Mouse (Mus musculus) heart, postnatal 10 days (tissue): ENCODE measurements around the gene Hist1h4j. TPM values are rescaled to one million over a fixed set of nuclear protein-coding genes. Genes with fewer than 3 reads are reported as not detected.
A peak's percentile ranks its signal among the peaks of the same experiment; 100 is the strongest.
"Not testable (repeated sequence)": the region's sequence is repeated elsewhere in the genome, so short reads cannot be mapped to it uniquely, and the experiment has no call there.

Source experiments
- DNase-seq, 2 experiments: peaks; one replicate each; pipeline ENCODE4 v3.0.0; 2021
- intact Hi-C: fragments of 180-260 bp; cut with DNase I; formaldehyde crosslinking; loops from one replicate; pipeline ENCODE4 v1.15.1; 2025
- total RNA-seq, 2 experiments: library from RNA; stranded (reverse); gene quantifications; 2 replicates each; pipeline ENCODE4 v1.2.3; 2021

Hist1h4j gene
- 10 to 100 TPM; 39.0 to 39.7 TPM for total RNA-seq

DNA sequence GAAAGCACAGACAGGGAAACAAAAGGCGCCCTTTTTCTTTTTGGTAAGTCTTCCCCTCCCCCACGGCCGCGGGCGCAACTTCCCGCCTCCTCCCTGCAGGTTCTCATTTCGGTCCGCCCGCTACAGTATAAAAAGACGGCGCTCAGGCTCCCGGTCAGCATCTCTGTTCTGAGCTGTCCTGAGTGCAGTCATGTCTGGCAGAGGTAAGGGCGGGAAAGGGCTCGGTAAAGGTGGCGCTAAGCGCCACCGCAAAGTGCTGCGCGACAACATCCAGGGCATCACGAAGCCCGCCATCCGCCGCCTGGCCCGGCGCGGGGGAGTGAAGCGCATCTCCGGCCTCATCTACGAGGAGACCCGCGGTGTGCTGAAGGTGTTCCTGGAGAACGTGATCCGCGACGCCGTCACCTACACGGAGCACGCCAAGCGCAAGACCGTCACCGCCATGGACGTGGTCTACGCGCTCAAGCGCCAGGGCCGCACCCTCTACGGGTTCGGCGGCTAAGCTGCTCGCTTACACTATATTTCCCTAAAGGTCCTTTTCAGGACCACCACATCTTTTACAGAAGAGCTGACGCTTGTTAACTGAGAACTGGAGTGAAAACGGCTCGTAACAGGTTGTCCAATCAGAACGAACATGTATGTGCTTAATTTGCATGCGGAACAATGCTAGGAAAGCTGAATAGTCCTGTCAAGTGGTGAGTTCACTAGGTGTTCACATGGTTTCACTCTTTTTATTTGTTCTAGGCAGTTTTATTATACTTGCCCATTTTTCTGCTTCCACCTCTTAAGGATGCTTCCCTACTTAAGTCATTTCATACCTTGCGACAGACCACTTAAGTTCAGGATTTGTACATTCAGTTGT is at the start of gene Hist1h4j:
TSS of gene Hist1h4j (plus strand) at position 159 of the 862 bp plus-strand sequence.
- DNase-seq, result peak; percentile 76 to 80
- intact Hi-C loops, result loop anchor here (1.0 to 2.0 kb wide), 2 partner anchors 14 to 21 kb away; no protein-coding TSS in a partner anchor

- DNase-seq, result no peak
- intact Hi-C loops, result no loop called here
Observed at GRCm38 (mm10) chr13:21697811-21698210, 37.1 kb upstream of the Hist1h4j start, which contains the start of gene Olfr1359. Olfr1359 (plus strand) TSS chr13:21698111.

DNA sequence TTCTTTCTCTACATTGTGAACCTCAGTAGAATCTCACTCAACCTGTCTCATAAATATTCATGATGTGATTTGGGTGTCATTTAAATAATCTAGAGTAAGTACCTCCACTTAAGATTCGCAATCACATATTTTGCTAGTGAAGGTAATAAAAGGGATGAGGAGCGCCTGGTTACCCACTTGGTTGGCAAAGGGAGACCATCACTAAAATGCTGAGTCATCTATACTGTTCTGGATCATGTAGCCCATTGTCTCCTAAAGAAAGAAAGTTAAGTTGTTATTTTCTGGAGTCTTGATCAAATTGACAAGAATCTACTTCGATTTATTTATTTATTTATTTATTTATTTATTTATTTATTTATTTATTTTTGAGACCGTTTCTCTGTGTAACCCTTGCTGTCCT is 28.2 kb upstream of the Hist1h4j start:
- intact Hi-C loops, result no loop called here
- no peak for DNase-seq

DNA sequence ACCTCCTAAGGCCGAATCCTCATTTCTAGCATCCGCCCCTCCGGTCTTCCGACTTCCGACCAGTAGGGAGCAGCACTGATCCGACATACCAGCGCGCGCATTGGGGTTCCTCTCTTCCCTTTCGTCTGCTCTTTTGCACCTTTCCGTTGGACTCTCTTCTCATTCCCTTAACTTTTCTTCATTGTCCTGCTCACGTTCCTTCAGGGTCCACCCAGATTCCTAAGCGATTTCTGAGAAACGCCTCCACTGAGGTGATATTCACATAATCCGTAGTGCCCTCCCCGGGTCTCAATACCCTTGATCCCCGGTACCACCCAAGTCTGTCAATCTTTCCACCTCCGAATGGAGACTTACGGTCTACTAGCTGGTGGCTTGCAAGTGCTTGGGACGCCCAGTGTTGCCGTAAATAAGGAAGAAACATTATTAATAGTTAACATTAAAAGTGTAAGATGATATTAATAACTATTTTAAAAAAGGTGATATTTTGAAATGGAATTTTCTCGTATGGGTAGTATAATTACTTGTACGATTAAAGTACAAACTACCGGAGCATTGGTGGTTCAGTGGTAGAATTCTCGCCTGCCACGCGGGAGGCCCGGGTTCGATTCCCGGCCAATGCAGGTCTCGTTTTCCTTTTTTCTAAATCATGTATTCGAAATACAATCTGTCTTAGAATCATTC is 24.7 kb upstream of the Hist1h4j start:
- peak; percentile 93 to 94 for DNase-seq
- intact Hi-C loops, result loop anchor here (2.0 to 10.0 kb wide), 7 partner anchors 75 to 1807 kb away; partner anchors contain the start of genes Zfp184 and Zkscan3

DNA sequence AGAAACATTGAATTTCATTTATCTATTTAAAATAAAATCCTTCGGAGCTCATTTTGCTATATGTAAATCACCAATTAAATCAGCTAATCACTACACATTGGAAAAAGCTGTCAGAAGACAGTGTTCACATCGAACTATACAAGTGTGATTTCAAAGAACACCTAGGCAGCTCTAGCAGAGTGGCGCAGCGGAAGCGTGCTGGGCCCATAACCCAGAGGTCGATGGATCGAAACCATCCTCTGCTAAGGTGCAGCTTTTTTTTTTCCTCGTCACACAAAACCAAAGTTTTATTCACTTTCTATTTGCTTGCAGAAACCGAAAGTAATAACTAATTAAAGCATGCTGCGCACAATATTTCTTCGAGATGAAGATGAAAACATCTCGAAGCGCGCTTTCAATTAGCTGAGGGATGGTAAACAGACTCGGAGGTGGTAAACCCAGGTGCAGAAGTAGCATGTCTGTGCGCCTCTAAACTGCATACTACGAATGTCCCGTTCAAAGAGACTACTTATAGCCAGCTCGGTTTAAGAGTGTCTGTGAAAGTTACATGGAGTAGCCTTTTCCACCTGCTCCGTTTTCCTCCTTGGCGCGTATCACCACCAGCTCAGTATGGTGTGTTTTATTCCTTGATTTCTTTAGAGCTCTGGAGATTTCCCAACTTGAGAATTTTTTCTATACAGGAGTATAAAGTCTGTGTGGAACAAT is 23.9 kb upstream of the Hist1h4j start:
- DNase-seq, result peak; percentile 82 to 87
- intact Hi-C loops, result loop anchor here (2.0 to 10.0 kb wide), 7 partner anchors 74 to 1806 kb away; partner anchors contain the start of genes Zfp184 and Zkscan3

DNA sequence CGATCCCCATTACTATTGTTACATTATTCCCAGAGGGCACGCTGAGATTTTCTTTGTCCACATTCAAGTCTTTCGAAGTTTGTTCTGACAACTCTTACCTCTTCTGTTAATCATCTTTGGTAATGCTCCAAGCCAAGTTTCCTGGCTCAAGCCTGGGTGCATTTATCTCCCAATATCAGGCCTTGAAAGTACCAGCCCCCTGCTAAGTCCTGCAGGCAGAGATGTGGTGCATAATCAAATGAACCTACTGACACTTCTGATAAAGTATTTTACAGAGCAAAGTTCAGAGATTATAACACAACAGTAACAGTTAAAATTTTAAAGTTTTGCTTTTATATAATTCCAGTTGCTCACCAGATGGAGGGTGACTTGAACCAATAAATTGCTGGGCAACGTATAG is 23.2 kb upstream of the Hist1h4j start:
- DNase-seq, result no peak
- intact Hi-C loops, result loop anchor here (2.0 to 10.0 kb wide), 7 partner anchors 73 to 1806 kb away; partner anchors contain the start of genes Zfp184 and Zkscan3

- intact Hi-C loops, result loop anchor here (1.0 to 10.0 kb wide), 8 partner anchors 20 to 1803 kb away; partner anchors contain the start of genes Hist1h4i, Zfp184 and Zkscan3
- DNase-seq, result peak; percentile 77 to 83
Observed at GRCm38 (mm10) chr13:21714725-21715124, 20.1 kb upstream of the Hist1h4j start.

DNA sequence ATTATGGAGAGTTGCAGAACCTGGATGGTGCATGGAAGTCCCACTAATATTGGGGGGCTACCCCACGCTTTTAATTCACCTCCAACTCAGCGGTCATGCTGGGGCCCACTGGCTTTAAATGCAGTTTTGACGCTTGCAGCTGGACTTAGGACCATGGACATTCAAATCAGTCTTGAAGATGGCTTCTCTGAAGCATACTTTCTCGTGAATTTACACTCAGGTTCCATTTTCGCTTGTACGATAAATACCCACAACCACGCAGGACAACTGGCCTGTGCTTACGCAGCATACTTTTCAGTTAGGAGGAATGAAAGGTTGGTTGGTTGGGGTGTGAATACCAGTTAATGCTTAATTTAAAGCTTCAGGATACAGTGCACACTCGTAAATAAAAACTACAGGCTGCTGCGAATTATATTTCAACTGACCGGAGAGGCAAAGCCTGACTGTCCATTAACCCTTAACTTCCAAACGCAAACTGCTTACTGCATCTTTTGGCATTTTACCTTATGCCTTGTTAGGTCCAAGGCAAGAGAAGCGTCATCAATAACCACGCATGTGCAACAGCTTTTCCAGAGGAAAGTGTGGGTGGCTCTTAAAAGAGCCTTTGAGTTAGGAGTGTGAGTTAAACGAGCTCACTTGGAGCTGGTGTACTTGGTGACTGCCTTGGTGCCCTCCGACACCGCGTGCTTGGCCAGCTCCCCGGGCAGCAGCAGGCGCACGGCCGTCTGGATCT is 19.6 kb upstream of the Hist1h4j start:
- intact Hi-C loops, result loop anchor here (2.0 to 10.0 kb wide), 3 partner anchors 230 to 326 kb away; partner anchors contain the start of genes Hist1h4i, Zfp184 and Zkscan3

DNA sequence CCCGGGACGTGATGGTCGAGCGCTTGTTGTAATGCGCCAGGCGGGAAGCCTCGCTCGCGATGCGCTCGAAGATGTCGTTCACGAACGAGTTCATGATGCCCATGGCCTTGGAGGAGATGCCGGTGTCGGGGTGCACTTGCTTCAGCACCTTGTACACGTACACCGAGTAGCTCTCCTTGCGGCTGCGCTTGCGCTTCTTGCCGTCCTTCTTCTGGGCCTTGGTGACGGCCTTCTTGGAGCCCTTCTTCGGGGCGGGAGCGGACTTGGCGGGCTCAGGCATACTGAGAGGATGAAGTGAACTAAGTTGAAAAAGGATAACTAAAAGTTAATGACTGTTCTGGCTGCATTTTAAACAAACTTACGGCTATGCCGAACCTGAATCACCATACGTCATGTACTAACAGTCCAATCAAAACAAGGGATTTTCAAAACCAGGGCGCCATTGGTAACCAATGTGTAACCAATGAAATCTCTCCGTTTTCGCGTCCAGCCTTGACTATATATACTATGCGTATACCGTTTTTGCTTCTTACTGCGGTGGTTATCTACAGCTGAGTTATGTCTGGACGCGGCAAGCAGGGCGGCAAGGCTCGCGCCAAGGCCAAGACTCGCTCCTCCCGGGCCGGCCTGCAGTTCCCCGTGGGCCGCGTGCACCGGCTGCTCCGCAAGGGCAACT is 18.9 kb upstream of the Hist1h4j start, which contains the start of the genes Hist1h2bl and Hist1h2ai:
TSS of gene Hist1h2bl (minus strand) at position 280 of the 676 bp plus-strand sequence.
TSS of gene Hist1h2ai (plus strand) at position 559 of the 676 bp plus-strand sequence.
- intact Hi-C loops, result loop anchor here (2.0 to 10.0 kb wide), 3 partner anchors 229 to 325 kb away; partner anchors contain the start of genes Hist1h4i, Zfp184 and Zkscan3

More for the DNA sequence above, 19.6 kb upstream of the Hist1h4j start:
- peak; percentile 11 to 23 for DNase-seq

GRCm38 (mm10) chr13:21716540-21717391 is 18.1 kb upstream of the Hist1h4j start:
- intact Hi-C loops, result loop anchor here (10.0 kb wide), 2 partner anchors 228 to 312 kb away; partner anchors contain the start of genes Zfp184 and Zkscan3
- peak; percentile 32 to 47 for DNase-seq

More for the DNA sequence above, 18.9 kb upstream of the Hist1h4j start, which contains the start of the genes Hist1h2bl and Hist1h2ai:
- DNase-seq, result peak; percentile 84 to 88

GRCm38 (mm10) chr13:21717397-21718357 is 17.2 kb upstream of the Hist1h4j start, which contains the start of gene Hist1h3h:
Hist1h3h (plus strand) TSS chr13:21717659.
- DNase-seq, result peak; percentile 88
- intact Hi-C loops, result loop anchor here (10.0 kb wide), 2 partner anchors 227 to 313 kb away; partner anchors contain the start of genes Zfp184 and Zkscan3

DNA sequence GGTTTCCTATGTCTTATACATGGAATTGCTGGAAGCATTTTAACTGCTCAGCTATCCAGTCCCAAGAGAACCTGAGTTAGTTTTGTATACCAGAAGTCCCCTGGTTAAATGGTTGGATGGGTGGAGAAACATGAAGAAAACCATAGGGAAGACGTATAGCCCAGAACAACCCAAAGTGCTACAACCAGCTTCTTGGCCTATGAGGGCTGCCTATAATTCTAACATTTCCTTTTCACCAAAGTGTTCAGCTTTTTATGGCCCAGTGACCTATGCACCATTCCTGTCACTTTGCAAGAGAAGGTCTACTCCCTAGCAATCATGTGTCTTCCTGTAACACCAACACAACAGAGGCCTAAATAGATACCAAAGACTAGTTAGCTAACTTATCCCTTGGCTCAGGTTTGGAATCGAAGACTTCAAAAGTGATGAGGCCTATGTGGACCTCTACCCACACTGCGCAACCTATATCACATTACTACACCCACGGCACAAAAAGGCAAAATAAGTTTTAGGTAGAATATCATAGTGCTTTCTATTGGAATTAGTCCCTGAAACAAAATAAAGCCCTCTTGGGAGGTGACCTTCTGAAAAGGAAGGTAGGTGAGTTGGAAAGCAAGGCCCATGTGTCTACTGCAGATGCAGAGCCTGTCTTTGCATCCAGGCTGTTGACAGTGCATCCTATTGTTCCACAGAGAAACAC is 16.3 kb upstream of the Hist1h4j start:
- intact Hi-C loops, result loop anchor here (10.0 kb wide), 2 partner anchors 226 to 314 kb away; partner anchors contain the start of genes Zfp184 and Zkscan3
- no peak for DNase-seq

DNA sequence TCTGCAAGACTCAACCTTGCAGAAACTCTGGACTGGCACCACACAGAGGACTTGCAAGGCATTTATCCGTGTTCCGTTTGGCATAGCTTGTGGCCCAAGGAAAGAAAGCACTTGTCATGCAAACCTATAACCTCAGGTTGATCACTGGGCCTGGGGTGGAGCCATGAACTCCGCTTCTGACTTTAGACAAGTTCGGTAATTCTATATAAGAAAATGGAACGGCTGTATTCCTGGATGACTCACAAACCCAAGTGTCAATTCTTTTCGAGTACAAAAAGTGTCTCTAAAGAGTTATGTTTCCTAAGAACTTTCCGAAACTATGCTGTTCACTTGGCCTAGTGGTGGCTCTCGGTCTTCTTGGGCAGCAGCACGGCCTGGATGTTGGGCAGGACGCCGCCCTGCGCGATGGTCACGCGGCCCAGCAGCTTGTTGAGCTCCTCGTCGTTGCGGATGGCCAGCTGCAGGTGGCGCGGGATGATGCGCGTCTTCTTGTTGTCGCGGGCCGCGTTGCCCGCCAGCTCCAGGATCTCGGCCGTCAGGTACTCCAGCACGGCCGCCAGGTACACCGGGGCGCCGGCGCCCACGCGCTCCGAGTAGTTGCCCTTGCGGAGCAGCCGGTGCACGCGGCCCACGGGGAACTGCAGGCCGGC is 13.6 kb upstream of the Hist1h4j start:
- DNase-seq, result not testable (repeated sequence)
- intact Hi-C loops, result loop anchor here (5.0 kb wide), 1 partner anchor 56 kb away; no protein-coding TSS in a partner anchor

DNA sequence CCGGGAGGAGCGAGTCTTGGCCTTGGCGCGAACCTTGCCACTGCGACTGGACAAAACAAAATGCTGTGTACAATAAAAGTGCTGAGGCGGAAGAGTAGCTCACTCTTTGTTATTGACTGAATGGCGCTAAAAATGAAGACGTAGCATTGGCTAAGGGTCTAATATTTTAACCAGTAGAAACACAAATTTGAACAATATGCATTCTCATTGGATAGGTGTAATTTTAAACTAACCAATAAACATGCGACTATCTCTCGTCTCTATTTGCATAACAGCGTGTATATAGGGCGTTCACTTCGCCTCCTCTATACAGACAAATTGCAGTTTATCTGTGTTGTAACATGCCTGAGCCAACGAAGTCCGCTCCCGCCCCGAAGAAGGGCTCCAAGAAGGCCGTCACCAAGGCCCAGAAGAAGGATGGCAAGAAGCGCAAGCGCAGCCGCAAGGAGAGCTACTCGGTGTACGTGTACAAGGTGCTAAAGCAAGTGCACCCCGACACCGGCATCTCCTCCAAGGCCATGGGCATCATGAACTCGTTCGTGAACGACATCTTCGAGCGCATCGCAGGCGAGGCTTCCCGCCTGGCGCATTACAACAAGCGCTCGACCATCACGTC is 13.0 kb upstream of the Hist1h4j start, which contains the start of gene Hist1h2bm:
TSS of gene Hist1h2bm (plus strand) at position 288 of the 616 bp plus-strand sequence.
- intact Hi-C loops, result loop anchor here (5.0 kb wide), 1 partner anchor 55 kb away; no protein-coding TSS in a partner anchor
- DNase-seq, result peak; percentile 71 to 74
